Mouse (Mus musculus) urinary bladder, postnatal 14 days (tissue): ENCODE data around the gene Gm10273.

Experiments used
- DNase-seq: peaks from one replicate; pipeline ENCODE4 v3.0.0; 2021; ENCODE audit warnings: low spot score

Gm10273 gene

GRCm38 (mm10) chr10:59402899-59403792, 7.7 kb downstream of the Gm10273 start, which contains the start of gene Pla2g12b:
TSS of gene Pla2g12b (plus strand) at chr10:59403660.
- DNase-seq, result no peak

DNA sequence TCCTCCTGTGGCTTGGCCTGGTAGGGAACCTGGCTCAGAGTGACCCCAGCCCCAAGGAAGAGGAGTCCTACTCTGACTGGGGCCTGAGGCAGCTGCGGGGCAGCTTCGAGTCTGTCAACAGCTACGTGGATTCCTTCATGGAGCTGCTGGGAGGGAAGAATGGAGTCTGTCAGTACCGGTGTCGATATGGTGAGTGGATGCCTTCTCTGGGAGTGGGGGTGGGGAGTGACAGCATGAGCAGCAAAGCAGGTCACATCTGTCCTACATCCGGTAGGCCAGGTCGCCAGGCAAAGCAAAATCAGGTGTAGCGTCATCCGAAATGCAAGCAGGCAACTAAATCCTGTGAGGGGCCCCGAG, 8.3 kb downstream of the Gm10273 start:
- DNase-seq, result no peak

GRCm38 (mm10) chr10:59408499-59408898, 13.1 kb downstream of the Gm10273 start:
- DNase-seq, result no peak

DNA sequence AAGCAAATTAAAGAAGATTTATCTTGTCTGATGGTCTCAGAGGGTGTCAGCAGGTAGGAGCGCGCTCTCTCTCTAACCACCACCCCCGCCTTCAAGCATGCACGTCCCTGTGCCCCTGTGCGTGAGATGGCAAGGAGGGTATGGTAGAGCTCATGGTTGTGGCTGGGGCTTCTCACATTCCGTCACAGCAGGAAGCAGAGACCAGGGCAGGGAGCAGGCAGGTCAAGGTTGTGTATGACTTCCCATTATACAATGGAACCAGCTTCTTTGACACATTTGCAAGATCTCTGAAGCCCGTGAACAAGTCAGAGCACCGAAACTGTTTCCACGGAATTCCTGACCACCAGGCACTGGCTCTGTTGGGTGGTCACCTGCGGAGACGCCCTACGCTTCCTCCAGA, 14.8 kb downstream of the Gm10273 start:
- no peak for DNase-seq

DNA sequence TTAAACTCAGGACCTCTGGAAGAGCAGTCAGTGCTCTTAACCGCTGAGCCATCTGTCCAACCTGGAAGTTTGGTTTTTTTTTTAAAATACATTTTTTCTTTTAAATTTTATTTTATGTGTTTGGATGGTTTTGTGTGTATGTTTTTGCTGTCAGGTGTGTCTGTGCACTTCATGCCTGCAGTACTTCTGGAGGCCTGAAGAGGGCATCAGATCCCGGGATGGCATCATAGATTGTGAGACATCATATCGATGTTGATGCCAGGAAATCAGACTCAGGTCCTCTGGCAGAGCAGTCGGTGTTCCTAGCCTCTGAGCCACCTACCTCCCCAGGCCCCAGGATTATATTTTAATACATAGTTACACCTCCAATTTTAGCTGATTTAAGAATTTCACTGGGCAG, 18.3 kb downstream of the Gm10273 start:
- DNase-seq, result no peak

DNA sequence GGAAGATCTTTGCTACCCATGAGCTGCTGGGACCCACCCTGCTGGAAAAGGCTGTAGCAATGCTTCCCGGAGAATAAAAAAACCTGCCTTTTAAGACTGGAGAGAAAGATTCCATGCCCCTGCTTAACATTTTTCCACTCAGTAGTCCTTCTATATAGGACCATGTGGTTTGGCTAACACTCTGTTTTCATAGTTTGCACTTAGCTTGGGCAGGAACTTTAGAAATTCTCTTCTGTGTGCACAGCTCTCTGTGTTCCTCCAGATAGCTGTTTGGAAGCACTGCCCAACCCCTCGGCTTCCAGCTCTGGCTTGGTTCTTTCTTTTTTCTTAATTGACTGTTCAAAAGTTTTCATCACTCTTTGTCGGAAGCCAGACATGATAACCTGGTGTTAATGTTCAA, 21.2 kb downstream of the Gm10273 start:
- DNase-seq, result no peak

GRCm38 (mm10) chr10:59419516-59419915, 24.1 kb downstream of the Gm10273 start:
- no peak for DNase-seq

DNA sequence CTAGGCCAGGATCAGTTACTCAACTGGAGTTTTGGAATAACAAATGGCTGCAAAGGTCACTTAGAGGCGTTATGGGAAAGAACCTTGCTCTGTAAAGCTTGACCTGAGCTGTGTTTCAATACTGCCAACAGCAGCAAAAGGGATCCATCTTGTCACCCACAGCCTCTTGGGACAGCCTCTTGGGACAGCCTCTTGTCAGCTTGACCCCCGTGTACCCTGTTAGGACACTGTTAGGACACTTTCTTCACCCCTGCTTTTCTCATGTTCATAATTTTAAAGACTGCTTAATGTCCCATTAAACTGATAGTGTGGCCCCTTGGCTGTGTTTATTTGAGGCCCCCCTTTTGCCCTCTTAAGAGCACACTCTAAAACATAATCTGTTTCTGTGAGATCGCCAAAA, 29.0 kb downstream of the Gm10273 start:
- no peak for DNase-seq

DNA sequence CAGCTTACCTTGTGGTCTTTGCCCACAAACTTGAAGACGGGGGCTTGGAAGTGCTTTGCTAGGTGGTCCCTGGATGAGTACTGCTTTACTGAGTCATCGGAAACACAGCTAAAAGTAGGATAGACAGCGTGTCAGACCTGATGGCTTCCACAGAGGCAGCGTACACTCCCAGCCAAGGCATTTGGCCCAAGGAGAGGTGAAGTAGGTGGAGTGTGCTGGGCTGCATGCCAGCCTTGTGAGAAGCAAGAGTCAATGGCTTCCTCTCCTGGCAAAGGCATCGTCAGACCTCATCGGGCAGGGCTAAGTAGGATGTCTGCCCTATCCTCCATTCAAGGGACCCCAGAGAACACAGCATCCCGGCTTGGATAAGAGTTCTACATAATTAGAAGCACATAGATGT, 29.9 kb downstream of the Gm10273 start:
- peak; percentile 60 for DNase-seq

- DNase-seq, result no peak
These were observed 30.9 kb downstream of the Gm10273 start for GRCm38 (mm10) chr10:59426371-59426770.

DNA sequence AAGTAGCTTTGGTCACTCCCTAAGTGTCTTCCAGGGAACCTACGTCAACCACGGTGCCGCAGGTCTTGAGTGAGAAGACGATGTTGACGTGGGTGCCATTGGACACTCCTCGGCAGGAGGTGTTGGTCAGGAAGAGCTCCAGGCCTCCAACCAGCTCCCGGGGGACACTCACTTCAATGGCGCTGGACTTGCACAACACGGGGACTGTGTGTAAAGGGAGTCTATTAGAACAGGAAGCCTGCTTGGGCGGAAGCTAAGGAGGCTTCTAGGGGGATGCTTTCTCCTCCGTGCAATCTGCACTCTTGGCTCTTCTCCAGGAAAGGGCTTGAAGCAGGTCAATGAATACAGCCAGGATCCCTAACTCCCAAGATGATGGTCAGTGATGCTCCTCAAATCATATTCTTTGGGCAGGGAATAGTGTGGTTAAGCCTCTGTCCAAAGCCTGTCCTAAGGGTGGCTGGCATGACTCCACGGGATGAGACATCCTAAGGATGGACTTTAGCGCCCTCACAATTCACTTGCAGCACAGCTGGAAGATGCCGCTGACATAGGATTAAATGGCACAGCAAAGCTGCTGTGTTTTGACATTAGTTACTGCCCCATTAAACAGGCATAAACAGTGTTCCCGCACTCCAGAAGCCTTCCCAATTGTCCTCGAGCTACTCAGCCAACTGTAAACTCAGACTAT, 34.2 kb downstream of the Gm10273 start:
- no peak for DNase-seq

- peak; percentile 44 for DNase-seq
These were observed 35.3 kb downstream of the Gm10273 start for GRCm38 (mm10) chr10:59430701-59431218.

DNA sequence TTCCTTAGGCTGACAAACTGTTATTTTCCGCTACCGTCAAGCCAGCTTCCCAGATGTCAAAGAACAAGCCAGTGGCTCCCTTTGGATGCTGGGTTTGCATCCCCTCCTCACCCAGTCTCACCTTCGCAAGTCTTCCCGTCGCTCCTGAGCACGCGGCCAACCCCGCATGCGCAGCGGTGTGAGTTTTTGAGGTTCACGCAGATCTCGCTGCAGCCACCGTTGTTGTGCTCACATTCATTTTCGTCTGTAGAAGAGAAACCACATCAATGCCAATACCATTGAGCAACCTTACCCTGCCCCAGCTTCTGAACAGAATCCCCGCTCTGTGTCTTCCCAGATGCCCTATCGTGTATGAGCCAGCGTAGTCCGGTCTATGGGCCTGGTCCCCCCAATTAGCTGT, 40.3 kb downstream of the Gm10273 start:
- DNase-seq, result no peak

- DNase-seq, result no peak
These were observed 43.2 kb downstream of the Gm10273 start for GRCm38 (mm10) chr10:59438651-59439050.

DNA sequence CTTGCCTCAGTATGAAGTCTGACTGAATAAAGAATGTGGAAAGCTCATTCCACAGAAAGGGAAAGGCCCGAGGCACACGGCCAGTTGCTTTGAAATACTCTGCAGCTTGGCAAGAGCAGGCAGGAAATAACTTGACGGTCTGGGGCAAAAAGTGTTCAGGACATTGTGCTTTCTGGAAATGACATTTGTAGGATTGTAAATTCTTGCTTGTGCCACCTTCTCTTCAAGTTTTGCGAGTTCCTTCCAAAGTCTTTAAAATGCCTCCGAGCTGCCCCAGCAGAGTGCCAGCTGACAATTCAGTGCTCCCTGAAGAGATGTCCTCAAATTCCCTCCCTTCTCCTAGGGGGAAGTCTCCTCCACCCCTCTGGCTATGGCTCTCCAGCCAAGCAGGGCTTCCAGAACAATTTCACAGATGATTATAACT, 44.1 kb downstream of the Gm10273 start:
- peak; percentile 74 for DNase-seq

DNA sequence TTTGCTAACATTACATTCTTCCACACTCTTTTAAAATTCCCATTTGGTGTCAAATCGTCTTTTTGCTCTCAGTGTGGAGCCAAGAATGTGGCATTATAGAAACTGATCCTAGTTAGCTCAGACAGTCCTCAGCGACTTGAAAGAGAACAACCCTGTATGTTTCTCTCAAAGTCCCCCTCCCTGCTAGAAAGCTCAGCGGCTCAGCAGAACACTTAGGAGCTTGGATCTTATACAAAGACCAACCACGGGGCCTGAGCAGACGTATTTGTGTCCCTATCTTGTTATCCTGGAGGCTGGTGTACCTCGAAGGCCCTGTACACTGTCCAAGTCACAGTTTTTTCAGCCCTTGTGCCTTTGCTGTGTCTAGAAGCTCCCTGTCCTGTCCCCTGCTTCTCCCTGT, 44.7 kb downstream of the Gm10273 start:
- DNase-seq, result no peak

- DNase-seq, result no peak
These were observed 46.3 kb downstream of the Gm10273 start, which contains the start of gene Oit3 for GRCm38 (mm10) chr10:59441735-59442134. TSS of gene Oit3 (minus strand) at chr10:59441778.

DNA sequence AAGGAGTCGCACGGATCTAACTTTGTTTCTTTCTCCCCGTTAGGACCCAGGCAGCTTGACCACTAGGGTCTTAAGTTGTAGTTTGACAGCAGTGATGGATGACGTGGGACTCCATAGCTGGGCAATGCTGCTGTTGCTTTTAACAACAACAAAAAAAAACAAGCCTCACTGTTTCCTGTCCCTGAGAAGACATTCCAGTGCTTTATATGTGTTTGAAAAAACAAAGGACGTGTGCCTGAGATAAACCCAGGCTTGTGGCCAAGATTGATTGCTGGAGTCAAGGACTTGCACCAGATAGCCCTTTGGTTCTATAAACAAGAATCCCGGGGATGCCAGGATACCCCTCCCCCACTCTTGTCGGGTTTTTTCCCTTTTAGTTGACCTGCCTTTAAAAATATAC, 47.8 kb downstream of the Gm10273 start:
- DNase-seq, result no peak

GRCm38 (mm10) chr10:59444106-59444505, 48.7 kb downstream of the Gm10273 start:
- DNase-seq, result no peak

GRCm38 (mm10) chr10:59444635-59445034, 49.2 kb downstream of the Gm10273 start:
- no peak for DNase-seq
